Mouse (Mus musculus): Measurements from ENCODE around the gene Bach2.

Bach2 gene

GRCm38 (mm10) chr4:32227970-32228557 lies 10.5 kb upstream of the Bach2 start:
- no peak for DNase-seq

- DNase-seq: no peak
Measured at GRCm38 (mm10) chr4:32229266-32229665, 9.3 kb upstream of the Bach2 start.

- no peak for DNase-seq
Measured at GRCm38 (mm10) chr4:32231258-32232055, 7.1 kb upstream of the Bach2 start.

- DNase-seq: no peak
Measured at GRCm38 (mm10) chr4:32235920-32236705, 2.5 kb upstream of the Bach2 start.

- DNase-seq: peak; percentile 78
Measured at GRCm38 (mm10) chr4:32238921-32239748, 531 bp downstream of the Bach2 start.

GRCm38 (mm10) chr4:32239749-32240131 lies 1.1 kb downstream of the Bach2 start:
- no peak for DNase-seq

GRCm38 (mm10) chr4:32240457-32241030 lies 1.9 kb downstream of the Bach2 start:
- DNase-seq: no peak

GRCm38 (mm10) chr4:32241351-32241980 lies 2.9 kb downstream of the Bach2 start:
- no peak for DNase-seq

- no peak for DNase-seq
Measured at GRCm38 (mm10) chr4:32242122-32242615, 3.6 kb downstream of the Bach2 start.

- DNase-seq: no peak
Measured at GRCm38 (mm10) chr4:32243458-32243857, 4.9 kb downstream of the Bach2 start.

GRCm38 (mm10) chr4:32244092-32244745 lies 5.6 kb downstream of the Bach2 start:
- no peak for DNase-seq

- DNase-seq: no peak
Measured at GRCm38 (mm10) chr4:32245586-32245985, 7.0 kb downstream of the Bach2 start.

GRCm38 (mm10) chr4:32246020-32246419 lies 7.4 kb downstream of the Bach2 start:
- no peak for DNase-seq

GRCm38 (mm10) chr4:32246801-32247200 lies 8.2 kb downstream of the Bach2 start:
- no peak for DNase-seq

- DNase-seq: no peak
Measured at GRCm38 (mm10) chr4:32247463-32248113, 9.0 kb downstream of the Bach2 start.

- DNase-seq: peak; percentile 62
Measured at GRCm38 (mm10) chr4:32248236-32248635, 9.6 kb downstream of the Bach2 start.

- no peak for DNase-seq
Measured at GRCm38 (mm10) chr4:32248990-32249393, 10.4 kb downstream of the Bach2 start.

GRCm38 (mm10) chr4:32249748-32250332 lies 11.2 kb downstream of the Bach2 start:
- no peak for DNase-seq

GRCm38 (mm10) chr4:32250333-32251004 lies 11.9 kb downstream of the Bach2 start:
- no peak for DNase-seq

GRCm38 (mm10) chr4:32251005-32251365 lies 12.4 kb downstream of the Bach2 start:
- no peak for DNase-seq
